Mouse (Mus musculus) NIH3T3 (cell line): ENCODE results near the gene Idua.
A peak's percentile ranks its signal among the peaks of the same experiment; 100 is the strongest.

Experiments
- DNase-seq: peaks from one replicate; pipeline ENCODE4 v3.0.0-alpha.2; 2012; ENCODE audit warnings: low read depth

Gene Idua

DNA sequence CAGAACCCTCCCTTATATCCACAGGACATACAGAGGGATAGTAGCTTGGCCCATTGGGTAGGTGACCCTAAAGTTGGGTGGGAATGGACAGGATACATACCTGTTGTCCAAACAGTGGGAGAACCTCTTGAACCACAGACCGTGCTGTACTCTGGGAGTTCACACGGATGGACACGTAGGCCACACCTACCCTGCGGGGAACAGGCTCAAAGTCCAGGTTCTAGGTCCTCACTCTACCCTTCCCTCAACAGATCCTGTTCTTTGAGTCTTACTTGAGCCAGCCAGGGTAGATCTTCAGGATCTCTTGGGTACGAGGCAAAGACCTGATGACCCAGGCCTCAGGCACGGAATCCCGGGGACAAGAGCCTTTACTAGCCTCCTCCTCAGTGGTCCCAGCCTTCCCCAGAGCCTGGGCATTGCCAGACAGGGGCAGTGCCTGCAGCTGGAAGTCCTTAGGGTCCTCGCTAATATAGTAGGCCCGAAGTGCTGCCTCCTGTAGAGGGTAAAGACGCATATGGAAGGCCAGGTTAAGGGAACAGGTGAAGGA, 5.6 kb upstream of the Idua start:
- DNase-seq: no peak

DNA sequence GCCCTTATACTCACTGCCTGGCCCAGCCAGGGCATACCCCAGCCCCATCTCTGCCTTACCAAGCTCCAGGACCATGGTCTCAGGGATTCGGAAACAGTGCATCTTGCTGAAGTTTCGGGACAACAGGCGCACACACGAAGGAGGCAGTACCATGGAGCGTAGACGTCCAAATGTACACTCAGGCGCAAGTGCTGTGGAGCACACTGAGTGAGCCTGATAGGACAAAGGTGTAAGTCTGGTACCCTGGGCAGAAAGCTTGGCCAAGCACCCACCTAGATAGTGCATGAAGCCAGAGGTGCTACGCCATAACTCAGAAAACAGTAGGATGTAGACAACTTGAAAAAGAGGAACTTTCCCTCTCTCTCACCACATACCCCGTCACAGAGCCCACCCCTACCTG, 4.8 kb upstream of the Idua start:
- no peak for DNase-seq

DNA sequence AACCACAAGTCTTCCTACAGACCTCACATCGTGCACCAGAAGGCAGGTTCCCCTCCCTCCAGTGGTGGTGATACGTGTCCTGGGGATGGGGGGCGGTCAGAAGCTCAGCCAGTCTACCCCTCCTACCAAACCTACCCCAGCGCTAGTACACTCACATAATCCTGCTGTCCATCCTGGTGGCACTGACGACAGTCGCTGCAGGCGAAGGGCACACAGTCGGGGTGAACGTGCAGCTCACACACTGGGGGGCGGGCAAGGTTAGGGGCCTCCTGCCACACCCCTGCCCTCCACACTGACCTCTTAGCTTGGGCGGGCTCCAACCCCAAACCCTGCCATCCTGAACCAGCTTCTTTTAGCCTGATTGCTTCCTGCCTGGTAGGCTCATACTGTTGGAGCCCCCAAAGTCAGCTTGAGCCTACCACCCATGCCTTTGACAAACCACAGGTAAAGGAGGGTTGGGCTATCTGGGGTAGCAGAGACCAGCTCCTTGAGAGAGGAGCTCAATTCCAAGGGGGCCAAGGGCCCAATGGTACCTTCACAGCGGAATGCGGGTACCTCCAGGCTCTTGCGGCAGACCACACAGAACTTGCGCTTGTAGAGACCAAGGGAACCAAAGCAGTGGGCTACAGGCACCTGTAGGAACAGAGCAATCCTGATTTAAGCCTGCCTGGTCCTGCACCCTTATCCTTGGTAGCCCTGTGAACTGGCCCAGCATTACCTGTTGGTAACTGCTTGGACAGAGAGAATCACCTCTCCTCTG, 4.1 kb upstream of the Idua start:
- no peak for DNase-seq

DNA sequence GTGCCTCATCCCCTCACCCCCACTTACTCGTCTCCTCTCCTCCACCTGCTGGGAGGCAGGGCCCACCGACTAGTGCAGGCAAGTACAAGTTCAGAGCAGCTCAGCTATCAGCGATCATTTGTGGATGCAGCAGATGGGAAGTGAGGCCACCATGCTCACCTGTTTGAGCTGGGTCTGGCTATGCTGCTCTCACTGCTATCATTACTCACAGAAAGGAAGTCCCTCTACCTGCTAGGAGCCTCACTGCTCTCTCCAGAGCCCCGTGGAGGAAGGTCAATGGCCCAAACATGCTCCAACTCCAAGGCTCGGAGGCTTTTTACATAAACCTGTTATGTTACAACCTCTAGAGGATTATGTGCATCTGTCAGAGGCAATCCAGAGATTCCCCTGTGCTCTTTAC, 2.7 kb upstream of the Idua start:
- DNase-seq: no peak

DNA sequence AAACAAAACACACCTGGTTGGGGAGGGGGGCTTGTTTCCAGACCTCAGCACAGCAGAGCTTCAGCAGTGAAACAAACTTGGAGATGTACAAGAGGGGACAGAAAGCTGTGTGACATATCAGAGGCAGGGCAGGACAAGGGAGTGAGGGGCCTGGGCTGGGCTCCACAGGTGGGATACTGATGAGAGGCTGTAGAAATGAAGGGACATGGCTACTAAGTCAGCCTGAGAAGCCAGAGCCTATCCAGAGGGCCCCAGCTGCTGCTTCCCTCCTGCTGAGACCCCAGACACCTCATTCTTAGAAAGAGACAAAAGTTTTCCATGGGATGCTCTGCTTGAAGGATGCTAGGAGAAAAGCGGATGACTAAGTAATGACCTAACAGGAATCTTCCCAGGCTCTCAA, 1.5 kb upstream of the Idua start:
- DNase-seq: no peak

DNA sequence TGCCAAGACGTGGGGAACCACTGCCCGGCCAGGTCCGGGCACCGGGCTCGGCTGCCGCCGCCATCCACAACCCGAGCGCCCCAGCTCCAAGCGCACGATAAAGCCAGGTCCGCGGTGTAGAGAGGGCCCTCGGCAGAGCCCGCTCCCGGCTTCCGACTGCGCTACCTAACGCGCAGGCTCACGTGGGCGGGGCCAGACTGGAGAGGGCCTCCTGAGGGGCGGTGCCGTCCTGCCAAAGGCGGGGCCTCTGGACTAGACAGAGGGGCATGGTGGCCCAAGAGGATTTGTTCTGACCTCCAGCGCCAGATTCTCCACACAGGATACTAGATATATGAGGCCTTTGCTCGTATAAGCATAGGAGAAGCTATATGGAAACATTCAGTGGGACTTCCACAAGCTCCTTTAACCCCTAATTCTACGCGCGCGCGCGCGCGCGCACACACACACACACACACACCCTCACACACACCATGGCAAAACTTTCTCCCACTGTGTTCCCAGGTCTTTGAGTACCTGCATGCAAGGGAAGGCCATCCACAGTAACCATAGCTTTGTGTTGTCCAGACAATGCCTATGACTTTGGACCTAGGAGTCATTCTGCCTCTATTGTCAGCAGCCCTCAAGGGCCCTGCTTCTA, 619 bp downstream of the Idua start:
- peak; percentile 95 for DNase-seq

DNA sequence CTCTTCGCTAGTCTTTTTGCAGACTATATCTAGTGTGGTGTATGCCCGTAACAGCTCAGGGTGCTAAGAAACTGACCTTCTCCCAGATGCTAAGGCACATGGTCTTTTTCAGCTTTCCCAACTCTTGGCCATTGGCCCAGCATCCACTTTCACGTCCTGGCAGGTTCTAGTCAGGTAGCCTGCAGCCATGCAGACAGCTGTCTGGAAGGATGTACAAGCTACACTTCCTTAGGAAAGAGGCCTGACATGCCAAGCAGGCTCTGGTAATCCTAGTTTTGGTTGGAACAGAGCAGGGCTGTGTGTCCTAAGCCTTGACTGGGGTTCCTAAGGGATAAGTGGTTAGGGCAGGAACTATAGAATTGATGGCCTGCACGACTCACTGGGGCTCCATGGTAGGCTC, 2.6 kb downstream of the Idua start:
- DNase-seq: no peak

DNA sequence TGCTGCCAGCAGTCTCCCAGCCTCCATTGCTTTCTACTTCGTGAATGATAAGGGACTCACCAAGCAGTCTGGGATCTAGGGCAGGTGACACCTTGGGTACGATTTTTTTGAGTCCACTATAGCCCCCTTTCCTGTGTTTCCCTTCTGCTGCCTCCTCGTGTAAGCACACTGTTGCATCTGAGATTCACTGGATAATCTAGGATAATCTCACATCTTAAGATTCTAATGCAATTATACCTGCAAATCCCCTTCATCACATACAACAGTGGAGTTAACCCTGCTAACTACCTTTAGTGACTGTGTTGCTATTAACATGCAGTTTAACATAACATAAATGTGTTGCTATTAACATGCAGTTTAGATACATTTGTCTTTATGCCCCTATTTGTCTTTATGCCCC, 4.9 kb downstream of the Idua start:
- no peak for DNase-seq

DNA sequence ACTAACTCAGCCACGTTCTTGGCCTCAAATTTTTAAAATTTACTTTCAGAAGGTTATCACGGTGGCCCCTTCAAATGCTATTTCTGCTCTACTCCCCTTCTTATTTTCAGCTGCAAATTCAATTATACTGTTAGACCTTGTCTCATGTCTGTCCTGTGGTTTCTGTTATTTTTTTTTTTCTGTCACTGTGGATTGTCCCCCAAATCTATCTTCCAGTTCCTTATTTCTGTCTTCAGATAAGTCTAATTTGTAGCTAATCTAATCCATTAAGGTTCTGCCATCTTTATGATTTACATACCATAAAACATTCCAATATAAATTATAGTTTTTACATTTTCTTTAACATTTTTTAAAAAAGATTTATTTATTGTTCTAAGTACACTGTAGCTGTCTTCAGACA, 7.2 kb downstream of the Idua start:
- DNase-seq: no peak

DNA sequence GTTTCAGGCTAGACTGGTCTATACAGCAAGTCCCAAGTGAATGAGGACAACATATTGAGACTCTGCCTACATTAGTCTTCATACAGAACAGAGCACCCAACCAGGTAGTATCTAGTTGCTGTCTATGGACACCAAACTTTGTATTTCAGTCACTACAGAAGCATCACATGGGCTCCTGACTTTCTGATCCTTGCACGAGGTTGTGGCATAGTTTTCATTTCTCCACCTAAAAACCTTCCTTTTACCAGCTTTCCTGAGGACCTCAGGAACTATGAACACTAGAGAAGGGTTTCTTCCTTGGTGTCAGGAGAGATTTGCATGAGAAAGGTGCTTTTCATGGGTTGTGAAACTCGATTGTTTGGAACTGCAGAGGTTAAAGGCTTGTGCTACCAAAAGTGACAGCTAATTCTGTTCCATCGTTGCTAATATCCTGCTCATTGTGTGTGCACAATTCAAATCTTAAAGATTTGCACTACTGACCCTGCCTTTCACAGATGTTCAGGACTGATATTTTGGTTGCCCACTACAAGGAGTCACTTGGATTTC, 8.3 kb downstream of the Idua start:
- no peak for DNase-seq

DNA sequence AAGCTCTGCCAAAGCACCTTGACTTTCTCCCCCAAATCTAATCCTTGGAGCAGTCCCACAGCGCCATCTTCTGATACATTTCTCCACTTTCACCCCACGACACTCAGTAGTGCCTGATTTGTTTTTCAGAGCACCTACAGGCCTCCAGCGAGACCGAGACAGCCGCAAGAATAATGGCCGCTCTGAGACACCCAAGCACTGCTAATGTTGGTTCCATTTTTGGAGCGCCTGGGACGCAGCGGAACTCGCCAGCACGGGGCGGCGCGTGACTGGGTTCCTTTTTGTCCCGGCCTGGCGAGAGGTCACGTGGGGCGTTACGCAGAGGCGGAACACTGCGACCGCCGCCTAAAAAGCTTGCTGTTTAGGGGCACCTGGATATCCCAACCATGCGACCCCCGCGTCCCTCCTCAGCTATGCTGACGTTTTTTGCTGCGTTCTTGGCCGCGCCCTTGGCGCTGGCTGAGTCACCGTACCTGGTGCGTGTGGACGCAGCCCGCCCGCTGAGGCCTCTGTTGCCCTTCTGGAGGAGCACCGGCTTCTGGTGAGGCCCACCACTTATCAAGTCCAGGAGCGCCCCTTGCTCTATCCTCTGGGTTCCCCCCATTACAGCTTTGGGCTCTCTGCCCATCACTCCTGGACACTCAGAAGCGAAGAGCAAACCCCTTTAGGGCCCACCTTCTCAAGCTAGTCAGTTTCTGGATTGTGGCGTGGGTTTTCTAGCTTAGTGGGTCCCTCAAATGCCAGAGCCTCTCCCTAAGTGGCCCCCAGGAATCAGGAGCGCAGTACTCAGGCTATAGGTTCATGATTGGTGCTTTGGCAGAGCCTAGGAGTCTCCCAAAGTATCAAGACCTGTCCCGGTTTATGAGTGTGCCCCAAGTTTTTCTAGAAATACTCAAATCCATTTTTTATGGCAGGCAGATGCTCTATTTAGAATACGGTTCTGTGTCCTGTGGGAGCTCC, 9.1 kb downstream of the Idua start, which contains the start of gene Dgkq:
Dgkq (minus strand) TSS at position 696 of the 960 bp plus-strand sequence.
- peak; percentile 92 for DNase-seq

DNA sequence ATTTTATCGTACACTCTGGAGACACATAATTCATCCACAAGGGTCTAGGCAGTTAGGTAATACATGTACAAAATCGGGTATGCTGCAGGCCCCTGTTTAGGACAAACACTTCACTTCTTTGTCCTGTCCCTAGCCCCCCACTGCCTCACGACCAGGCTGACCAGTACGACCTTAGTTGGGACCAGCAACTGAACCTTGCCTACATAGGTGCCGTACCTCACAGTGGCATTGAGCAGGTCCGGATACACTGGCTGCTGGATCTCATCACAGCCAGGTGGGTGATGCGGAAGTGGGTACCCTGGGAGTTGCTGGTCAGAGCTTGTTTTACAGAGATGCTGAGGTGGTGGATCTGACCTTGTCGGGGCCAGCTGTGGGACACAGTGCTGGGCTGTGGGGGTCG, 9.9 kb downstream of the Idua start:
- no peak for DNase-seq

DNA sequence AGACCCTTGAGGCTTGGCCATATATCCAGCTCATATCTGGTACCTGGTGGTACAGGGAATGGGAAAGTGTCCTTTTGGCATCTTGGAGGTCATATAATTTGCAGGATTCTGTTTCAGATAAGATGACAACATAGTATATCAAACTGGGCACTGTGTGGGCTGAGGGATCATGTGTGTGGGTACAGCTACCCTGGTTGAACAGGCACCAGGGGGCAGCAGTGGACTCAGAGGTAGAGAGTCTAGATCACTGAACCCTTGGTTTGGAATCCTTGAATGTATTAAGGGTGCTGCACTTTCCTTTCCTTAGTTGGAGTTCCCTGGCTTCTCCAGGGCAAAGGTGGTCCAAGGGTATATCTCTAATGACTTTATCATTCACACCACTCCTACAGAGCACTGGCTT, 10.7 kb downstream of the Idua start:
- DNase-seq: peak; percentile 81

DNA sequence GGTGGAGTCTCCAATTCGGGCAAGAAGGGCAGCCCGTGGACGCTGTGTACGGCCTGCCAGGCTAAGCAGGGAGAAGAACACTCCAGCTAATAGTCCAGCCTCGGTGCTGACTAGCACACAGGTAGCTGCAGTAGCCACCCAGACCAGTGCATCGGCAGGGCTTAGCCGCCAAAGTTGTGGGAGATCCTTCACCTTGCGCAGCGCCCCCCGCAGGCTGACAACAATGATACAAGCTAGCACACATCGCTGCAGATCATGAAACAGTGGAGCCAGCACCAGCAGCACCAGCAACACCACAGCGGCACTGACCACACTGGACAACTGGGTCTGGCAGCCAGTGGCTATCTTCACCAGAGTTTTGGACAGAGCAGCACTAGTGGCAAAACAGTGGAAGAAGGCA, 11.6 kb downstream of the Idua start:
- no peak for DNase-seq

DNA sequence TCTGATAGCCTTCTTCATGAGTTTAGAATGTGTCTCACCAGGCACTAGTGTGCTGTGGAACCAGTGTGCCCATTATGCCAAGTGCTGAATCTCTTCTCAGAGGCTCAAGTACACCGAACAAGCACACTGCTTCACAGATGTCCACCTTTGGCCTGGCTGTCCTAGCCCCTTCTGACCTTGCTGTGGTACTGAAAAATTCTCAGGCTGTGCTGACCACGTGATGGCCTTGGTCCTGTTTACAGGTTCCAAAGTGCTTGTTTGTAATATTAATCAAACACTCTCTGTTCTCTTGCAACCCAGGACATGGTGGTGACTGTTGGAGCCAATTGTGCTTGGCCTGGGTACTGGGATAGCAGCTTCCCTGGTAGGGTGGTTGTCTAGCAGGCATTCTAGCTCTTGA, 14.5 kb downstream of the Idua start:
- no peak for DNase-seq

DNA sequence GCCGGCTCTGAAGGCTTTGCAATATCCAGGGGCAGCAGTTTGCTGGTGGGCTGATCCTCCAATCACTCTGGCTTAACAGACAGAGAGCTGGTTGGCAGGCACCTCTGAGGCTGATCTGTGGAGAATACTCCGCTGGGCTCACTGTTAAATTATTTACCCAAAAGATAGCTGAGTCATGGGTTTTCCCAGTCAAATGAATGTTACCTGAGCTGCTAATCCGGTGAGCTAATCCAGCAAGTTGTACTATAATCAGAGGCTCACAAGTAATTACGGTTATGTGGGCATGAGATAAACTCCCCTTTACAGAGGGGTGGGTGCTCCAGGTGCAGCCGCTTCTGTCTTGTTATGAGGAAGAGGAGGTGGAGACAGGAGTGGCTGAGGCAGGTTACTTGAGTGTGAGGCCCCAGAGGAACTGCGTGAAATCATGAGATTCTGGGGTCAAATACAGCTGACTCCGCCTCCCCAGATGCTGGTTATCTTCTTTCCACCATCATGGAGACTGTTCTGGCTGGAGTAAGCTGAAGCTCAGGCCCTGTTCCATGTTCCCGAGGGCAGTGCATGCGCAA, 15.2 kb downstream of the Idua start, which contains the start of gene Slc26a1:
Slc26a1 (minus strand) TSS at position 319 of the 566 bp plus-strand sequence.
- DNase-seq: no peak

DNA sequence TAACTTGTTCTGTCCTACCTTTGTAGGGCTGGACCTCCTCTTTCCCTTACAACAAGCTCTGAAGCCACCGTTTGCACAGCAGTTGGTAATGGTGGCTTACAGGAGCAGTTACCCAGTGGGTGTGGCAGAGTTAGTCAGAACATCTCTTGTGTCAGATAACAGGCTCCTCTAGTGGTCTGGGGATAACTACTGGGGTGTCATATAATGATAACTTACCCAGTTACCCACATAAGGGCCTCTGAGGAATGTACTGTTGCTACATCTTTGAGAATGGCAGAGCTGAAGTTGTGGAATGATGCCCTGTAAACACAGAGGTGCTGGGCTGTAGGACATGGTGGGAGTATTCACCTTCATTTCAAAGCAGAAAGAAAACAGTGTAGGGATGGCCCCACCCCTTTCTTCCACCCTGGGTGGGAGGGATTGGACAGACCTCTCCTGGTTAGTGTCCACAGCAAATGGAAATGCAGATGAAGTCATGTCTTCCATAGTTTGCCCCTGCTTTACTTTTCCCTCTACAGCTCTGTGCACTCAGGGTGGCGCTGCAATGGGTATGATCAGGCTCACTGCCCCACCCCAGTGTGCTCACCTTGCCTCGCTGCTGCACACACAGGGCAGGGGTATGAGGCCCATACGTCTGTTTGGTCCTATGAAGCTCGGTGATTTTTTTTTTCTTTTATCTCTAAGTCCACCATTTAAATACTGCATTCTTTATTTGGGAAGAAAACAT, 16.8 kb downstream of the Idua start:
- DNase-seq: no peak

DNA sequence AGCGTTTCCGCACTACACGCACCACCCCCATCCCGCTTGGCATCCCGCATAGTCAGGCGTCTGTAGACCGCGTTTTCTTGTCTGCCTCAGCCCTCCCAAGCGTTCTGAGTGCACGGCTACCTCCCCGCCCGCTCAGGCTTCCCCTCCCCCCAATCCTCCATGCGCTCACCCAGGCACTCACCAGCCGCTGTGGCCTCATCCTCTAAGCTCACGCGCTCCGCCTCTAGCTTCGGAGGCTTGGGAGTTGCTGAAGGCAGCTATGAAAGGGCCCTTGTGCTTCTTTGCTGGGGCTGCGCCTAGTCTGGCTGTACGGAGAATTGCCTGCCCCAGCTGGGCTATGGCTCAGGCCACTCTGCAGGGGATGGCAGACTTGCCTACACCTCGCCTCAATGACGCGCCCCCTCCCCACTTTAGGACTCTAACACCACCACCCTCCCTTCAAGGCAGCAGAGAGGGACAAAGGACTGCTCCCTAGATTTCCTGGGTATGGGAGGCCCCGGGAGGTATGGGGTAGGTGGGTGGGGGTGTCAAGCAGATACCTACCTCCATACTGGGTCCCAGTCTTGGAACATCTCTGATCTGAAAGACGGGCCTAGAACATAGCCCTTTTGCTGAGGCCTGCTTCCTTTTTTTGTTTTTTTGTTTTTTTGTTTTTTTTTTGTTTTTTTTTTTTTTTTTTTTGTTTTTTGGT, 17.6 kb downstream of the Idua start:
- no peak for DNase-seq

DNA sequence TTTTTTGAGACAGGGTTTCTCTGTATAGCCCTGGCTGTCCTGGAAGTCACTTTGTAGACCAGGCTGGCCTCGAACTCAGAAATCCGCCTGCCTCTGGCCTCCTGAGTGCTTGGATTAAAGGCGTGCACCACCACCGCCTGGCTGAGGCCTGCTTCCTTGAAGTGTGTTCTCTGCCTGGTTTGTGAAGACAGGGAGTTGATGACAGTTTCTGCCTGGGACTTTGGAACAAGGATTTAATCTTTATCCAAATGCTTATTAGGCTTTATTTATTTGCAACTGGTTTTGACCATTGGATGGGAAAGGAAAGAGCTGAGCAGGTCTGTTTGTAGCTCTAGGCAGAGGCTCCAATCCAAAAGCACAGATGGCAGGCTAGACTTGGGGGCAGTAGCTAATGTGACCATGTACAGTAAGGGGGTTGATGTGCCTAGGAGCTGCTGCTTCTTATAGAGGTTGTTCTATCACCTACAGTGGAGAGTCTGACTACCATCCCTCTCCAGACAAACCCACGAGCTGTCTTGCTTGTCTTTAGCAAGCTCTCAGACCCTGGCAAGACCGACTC, 18.2 kb downstream of the Idua start:
- DNase-seq: no peak

DNA sequence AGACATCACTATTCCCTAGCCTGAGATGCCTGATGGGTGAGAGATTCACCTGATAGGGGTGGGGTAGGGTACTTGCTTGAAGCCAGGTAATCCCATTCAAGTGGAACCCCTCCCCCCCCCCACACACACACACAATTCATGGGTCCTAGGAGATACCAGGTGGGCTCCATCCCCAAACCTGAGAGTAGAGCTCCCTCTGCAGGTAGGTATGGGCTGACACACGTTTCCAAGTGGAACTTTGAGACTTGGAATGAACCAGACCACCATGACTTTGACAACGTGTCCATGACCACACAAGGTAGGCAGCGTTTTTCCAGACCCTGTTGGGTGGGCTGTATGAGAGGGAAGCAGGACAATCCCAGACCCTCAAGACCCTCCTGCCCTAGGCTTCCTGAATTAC, 19.8 kb downstream of the Idua start:
- no peak for DNase-seq
